Mouse (Mus musculus) lung, adult 2 months (tissue): ENCODE measurements around the gene Sf3b2.

Experiments used
- CTCF ChIP-seq: fragments of 200-500 bp; IDR thresholded peaks from 2 replicates; pipeline ENCODE4 v1.5.1; 2011; ENCODE audit warnings: mild to moderate bottlenecking, low read length, control low read depth; ENCODE audit not compliant: insufficient read depth
- POLR2A ChIP-seq: fragments of 200-500 bp; IDR thresholded peaks from 2 replicates; pipeline ENCODE4 v1.6.1; 2011; ENCODE audit warnings: low read depth, mild to moderate bottlenecking, control low read depth, low read length, borderline replicate concordance; ENCODE audit errors: extremely low read depth

- peak; percentile 82 for TF ChIP-seq CTCF
- no peak for TF ChIP-seq POLR2A
Observed at GRCm38 (mm10) chr19:5337975-5338374, 42.7 kb upstream of the Sf3b2 start.
